Mouse (Mus musculus) C2C12 (cell line): ENCODE measurements at regions not wholly inside any gene's neighbourhood (a gene's known extent, or its start where the extent isn't known, plus 50 kb on each side); places are given as distances from the start of the nearest gene placed in this dataset.

ENCODE experiments used
- H3K27me3 ChIP-seq: one replicate; pipeline ENCODE4 v1.6.1; 2011; ENCODE audit not compliant: control insufficient read depth, insufficient read depth, insufficient read length
- H3K36me3 ChIP-seq: one replicate; pipeline ENCODE4 v1.6.1; 2011; ENCODE audit not compliant: control insufficient read depth, insufficient read depth
- H3K4me3 ChIP-seq: one replicate; pipeline ENCODE4 v1.5.1; 2011; ENCODE audit warnings: mild to moderate bottlenecking, control low read depth; ENCODE audit not compliant: poor library complexity, insufficient read depth, severe bottlenecking
- H3K79me2 ChIP-seq: one replicate; pipeline ENCODE4 v1.6.1; 2011; ENCODE audit not compliant: control insufficient read depth, insufficient read depth
- H3K79me3 ChIP-seq: one replicate; pipeline ENCODE4 v1.6.1; 2011; ENCODE audit warnings: low read depth, control low read depth
- H3ac ChIP-seq: one replicate; pipeline ENCODE3; 2011; ENCODE audit warnings: low read depth; ENCODE audit not compliant: control insufficient read depth, insufficient read length
- CEBPB ChIP-seq: IDR thresholded peaks from one replicate; pipeline ENCODE4 v1.6.1; 2011; ENCODE audit warnings: low read depth, mild to moderate bottlenecking, control low read depth, moderate library complexity
- CTCF ChIP-seq: IDR thresholded peaks from one replicate; pipeline ENCODE4 v1.5.1; 2011; ENCODE audit not compliant: control insufficient read depth, insufficient read depth, insufficient read length
- FOSL1 ChIP-seq: IDR thresholded peaks from one replicate; pipeline ENCODE4 v1.8.0; 2011; ENCODE audit warnings: mild to moderate bottlenecking, low read length; ENCODE audit not compliant: poor library complexity, insufficient read depth, severe bottlenecking
- MAX ChIP-seq: IDR thresholded peaks from one replicate; pipeline ENCODE4 v1.6.1; 2011; ENCODE audit warnings: mild to moderate bottlenecking, control low read depth
- MYOD1 ChIP-seq: IDR thresholded peaks from one replicate; pipeline ENCODE4 v1.6.1; 2011; ENCODE audit warnings: low read depth; ENCODE audit not compliant: control insufficient read depth, insufficient read length
- MYOG ChIP-seq: IDR thresholded peaks from one replicate; pipeline ENCODE4 v1.6.1; 2011; ENCODE audit not compliant: control insufficient read depth, insufficient read length; ENCODE audit errors: extremely low read depth
- USF1 ChIP-seq: IDR thresholded peaks from one replicate; pipeline ENCODE4 v1.6.1; 2011; ENCODE audit warnings: low read depth, mild to moderate bottlenecking, control low read depth, moderate library complexity

- H3K36me3 ChIP-seq, result no peaks in the 10 kb centered on the region
- peaks cover under 1% of the 10 kb centered on the region for H3K27me3 ChIP-seq
- no peaks in the 10 kb centered on the region for H3K79me3 ChIP-seq
- H3K79me2 ChIP-seq, result no peaks in the 10 kb centered on the region
- no peak overlapping the region for H3K4me3 ChIP-seq
- H3ac ChIP-seq, result no peak overlapping the region
- TF ChIP-seq CEBPB (no peak), MYOG (no peak), MAX (no peak), MYOD1 (no peak), USF1 (no peak), FOSL1 (no peak), CTCF (no peak)
These were observed 163.4 kb downstream of the Trib2 start for GRCm38 (mm10) chr12:15653357-15653763.

- Histone ChIP-seq H3K79me3 (no peaks in the 10 kb centered on the region), H3K27me3 (peaks cover 3% of the 10 kb centered on the region), H3K79me2 (no peaks in the 10 kb centered on the region), H3K4me3 (no peak overlapping the region), H3K36me3 (no peaks in the 10 kb centered on the region), H3ac (no peak overlapping the region)
- no peak for TF ChIP-seq MAX
- TF ChIP-seq MYOG, result no peak
- no peak for TF ChIP-seq FOSL1
- TF ChIP-seq CTCF, result no peak
These were observed 165.4 kb downstream of the Trib2 start for GRCm38 (mm10) chr12:15651293-15651692.

GRCm38 (mm10) chr12:15649906-15650305 lies 166.8 kb downstream of the Trib2 start:
- H3K79me3 ChIP-seq, result no peaks in the 10 kb centered on the region

GRCm38 (mm10) chr12:15649226-15649625 lies 167.5 kb downstream of the Trib2 start:
- no peaks in the 10 kb centered on the region for H3K79me3 ChIP-seq
- no peak overlapping the region for H3ac ChIP-seq
- no peaks in the 10 kb centered on the region for H3K79me2 ChIP-seq
- peaks cover 3% of the 10 kb centered on the region for H3K27me3 ChIP-seq
- no peaks in the 10 kb centered on the region for H3K36me3 ChIP-seq
- H3K4me3 ChIP-seq, result no peak overlapping the region
- TF ChIP-seq FOSL1, result no peak
- no peak for TF ChIP-seq CTCF
- TF ChIP-seq CEBPB, result no peak

More at GRCm38 (mm10) chr12:15649906-15650305, 166.8 kb downstream of the Trib2 start:
- Histone ChIP-seq H3K79me2 (no peaks in the 10 kb centered on the region), H3K27me3 (peaks cover 3% of the 10 kb centered on the region), H3K36me3 (no peaks in the 10 kb centered on the region), H3ac (no peak overlapping the region), H3K4me3 (no peak overlapping the region)
- TF ChIP-seq CEBPB (no peak), USF1 (no peak), MAX (no peak)

GRCm38 (mm10) chr12:15644074-15644672 lies 172.5 kb downstream of the Trib2 start:
- no peak overlapping the region for H3K4me3 ChIP-seq
- no peaks in the 10 kb centered on the region for H3K36me3 ChIP-seq
- H3K79me3 ChIP-seq, result no peaks in the 10 kb centered on the region
- TF ChIP-seq MYOD1 (no peak), MYOG (no peak), USF1 (no peak), FOSL1 (no peak)
- peaks cover 3% of the 10 kb centered on the region for H3K27me3 ChIP-seq
- no peak overlapping the region for H3ac ChIP-seq
- no peaks in the 10 kb centered on the region for H3K79me2 ChIP-seq

GRCm38 (mm10) chr12:15643669-15644068 lies 173.1 kb downstream of the Trib2 start:
- no peak overlapping the region for H3ac ChIP-seq

More at GRCm38 (mm10) chr12:15643669-15644068, 173.1 kb downstream of the Trib2 start:
- Histone ChIP-seq H3K79me2 (no peaks in the 10 kb centered on the region), H3K79me3 (no peaks in the 10 kb centered on the region), H3K36me3 (no peaks in the 10 kb centered on the region), H3K4me3 (no peak overlapping the region), H3K27me3 (peaks cover 3% of the 10 kb centered on the region)
- TF ChIP-seq CTCF (no peak), MYOG (no peak), FOSL1 (no peak), MAX (no peak), CEBPB (no peak), MYOD1 (no peak), USF1 (no peak)
